Mouse (Mus musculus): ENCODE results near the gene Pi4ka.

- no peak for TF ChIP-seq CTCF (IDR thresholded peaks at IDR 0.05; ENCODE audit: low read depth)
- no peak for TF ChIP-seq EP300 (IDR thresholded peaks at IDR 0.05; ENCODE audit: low read depth)
Observed at GRCm38 (mm10) chr16:17243731-17244130, 162.4 kb downstream of the Pi4ka start.

Measured in liver, postnatal 0 days (tissue).